Mouse (Mus musculus) bone marrow, adult 2 months (tissue): ENCODE data around the gene Eef1akmt3.

Experiments
- CTCF ChIP-seq: fragments of 200-500 bp; IDR thresholded peaks from 2 replicates; pipeline ENCODE4 v1.5.1; 2011; ENCODE audit warnings: low read length, control low read depth; ENCODE audit not compliant: control insufficient read depth, insufficient read depth
- POLR2A ChIP-seq: fragments of 200-500 bp; IDR thresholded peaks from 2 replicates; pipeline ENCODE4 v1.6.1; 2011; ENCODE audit warnings: low read depth, mild to moderate bottlenecking, control low read depth, low read length, borderline replicate concordance; ENCODE audit not compliant: control insufficient read depth

GRCm38 (mm10) chr10:127069281-127070189 is 28.2 kb upstream of the Eef1akmt3 start:
- TF ChIP-seq CTCF (no peak), POLR2A (no peak)
